Mouse (Mus musculus) liver, embryonic 11.5 days (tissue): ENCODE measurements around the gene Fbxo8. TPM values are rescaled to one million over a fixed set of nuclear protein-coding genes. Genes with fewer than 3 reads are reported as not detected.

Experiments
- ATAC-seq: fragments of 200-750 bp; cut with Nextera tagmentation; replicated peaks from 2 replicates; pipeline ENCODE4 v1.8.0; 2017; ENCODE audit warnings: moderate number of reproducible peaks, mild to moderate bottlenecking, moderate TSS enrichment, moderate library complexity; ENCODE audit not compliant: low FRiP score
- DNase-seq: peaks from one replicate; pipeline ENCODE4 v3.0.0-alpha.2; 2017; ENCODE audit warnings: low spot score
- H3K27ac ChIP-seq: fragments of 300-500 bp; sonication (generic); 2 replicates; pipeline ENCODE4 v1.5.1; 2014; ENCODE audit warnings: mild to moderate bottlenecking, low read depth, low read length, control low read depth
- H3K27me3 ChIP-seq: fragments of 300-500 bp; sonication (generic); replicated peaks from 2 replicates; pipeline ENCODE4 v1.6.1; 2014; ENCODE audit warnings: low read length, mixed read lengths; ENCODE audit not compliant: control insufficient read depth, insufficient read depth
- H3K36me3 ChIP-seq: fragments of 300-500 bp; sonication (generic); 2 replicates; pipeline ENCODE4 v1.6.1; 2014; ENCODE audit warnings: mild to moderate bottlenecking, low read length, moderate library complexity, mixed read lengths; ENCODE audit not compliant: control insufficient read depth, insufficient read depth
- H3K4me1 ChIP-seq: fragments of 300-500 bp; sonication (generic); replicated peaks from 2 replicates; pipeline ENCODE4 v1.6.1; 2014; ENCODE audit warnings: low read length, mixed read lengths; ENCODE audit not compliant: control insufficient read depth, insufficient read depth
- H3K4me2 ChIP-seq: fragments of 300-500 bp; sonication (generic); 2 replicates; pipeline ENCODE4 v1.6.1; 2014; ENCODE audit warnings: mild to moderate bottlenecking, control low read depth, moderate library complexity
- H3K4me3 ChIP-seq: fragments of 300-500 bp; sonication (generic); 2 replicates; pipeline ENCODE4 v1.5.1; 2014; ENCODE audit warnings: low read depth, low read length, control low read depth
- H3K9ac ChIP-seq: fragments of 300-500 bp; sonication (generic); 2 replicates; pipeline ENCODE4 v1.6.1; 2014; ENCODE audit warnings: low read depth, low read length, control low read depth
- H3K9me3 ChIP-seq: fragments of 300-500 bp; sonication (generic); 2 replicates; pipeline ENCODE4 v1.6.1; 2016; ENCODE audit warnings: low read length, inconsistent platforms, mixed read lengths; ENCODE audit not compliant: control insufficient read depth
- WGBS: fragments of 180-500 bp; shearing (Covaris S2); extraction: QIAGEN DNeasy Blood & Tissue Kit; methylation state at CpG from one replicate; pipeline ENCODE4 v1.1.7; 2014; 5-methylcytosine and 5-hydroxymethylcytosine counted together
- polyA plus RNA-seq: library from polyadenylated mRNA; unstranded; fragments of >200 nt; fragmentation: Nextera tagmentation; extraction: Ambion mirVana; gene quantifications from 2 replicates; pipeline ENCODE4 v1.2.1, GENCODE M21; 2014

The Fbxo8 gene
- polyA plus RNA-seq, result 55.4 and 57.2 TPM in 2 replicates

DNA sequence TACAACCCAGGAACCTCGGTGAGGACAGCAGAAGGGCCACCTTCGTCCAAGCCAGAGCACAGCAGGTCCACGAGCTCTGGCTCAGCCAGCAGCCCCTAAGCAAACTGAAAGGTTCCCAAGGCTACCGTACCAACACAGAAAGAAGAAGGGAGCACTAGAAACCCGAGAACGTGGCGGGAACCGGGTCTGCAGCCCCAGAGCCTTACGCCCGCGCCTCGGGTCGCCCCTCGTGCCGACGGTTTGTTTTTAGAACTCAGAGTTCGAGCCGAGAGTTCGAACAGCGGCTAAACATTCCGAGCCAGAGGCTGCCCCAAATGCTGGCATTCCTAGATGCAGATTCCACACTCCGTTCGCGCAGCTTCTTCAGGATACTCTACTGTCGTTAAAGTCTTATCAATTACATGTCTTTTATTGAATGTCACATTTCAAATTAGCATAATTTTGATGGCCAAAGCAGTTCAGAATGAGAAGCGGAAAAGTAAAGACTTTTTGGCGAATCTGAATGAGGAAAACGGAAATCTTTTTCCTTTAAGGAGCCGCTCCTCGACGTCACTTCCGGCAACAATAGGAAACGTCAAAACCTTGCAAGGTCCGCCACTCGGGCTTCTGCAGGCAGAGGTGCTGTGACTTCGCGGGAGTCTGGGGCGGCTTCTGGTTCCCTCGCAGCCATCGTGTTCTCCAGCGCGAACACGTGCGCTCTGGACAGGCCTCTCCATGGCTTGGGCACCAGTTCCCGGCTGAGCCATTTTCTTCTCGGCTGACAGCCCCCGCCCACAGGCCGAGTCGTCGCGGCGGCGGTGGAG, at the start of gene Fbxo8, which contains the start of gene Cep44:
Gene Fbxo8 (plus strand): TSS at position 533 of the 803 bp plus-strand sequence.
Gene Cep44 (minus strand): TSS at position 490 of the 803 bp plus-strand sequence.
- H3K4me3 ChIP-seq, result peak within 1 kb of the TSS; percentile 84
- peak within 1 kb of the TSS; percentile 68 for H3K9ac ChIP-seq
- peak; percentile 80 for DNase-seq
- ATAC-seq, result peak; percentile 83
- no peaks in the 10 kb centered on the region; the same call in 1 of the 2 replicates for H3K36me3 ChIP-seq
- no peaks in the 10 kb centered on the region for H3K27me3 ChIP-seq
- WGBS, result under 1% methylated on average over 53 of the region's 53 CpGs
- peak within 1 kb of the TSS; percentile 29 for H3K27ac ChIP-seq
- H3K4me2 ChIP-seq, result peak within 1 kb of the TSS; percentile 87
- no peaks in the 10 kb centered on the region for H3K9me3 ChIP-seq
- H3K4me1 ChIP-seq, result peaks cover 11% of the 10 kb centered on the region

GRCm38 (mm10) chr8:56501911-56502310, 49.0 kb upstream of the Fbxo8 start:
- Histone ChIP-seq H3K4me3 (no peak overlapping the region), H3K27ac (no peak overlapping the region), H3K9ac (no peak overlapping the region), H3K27me3 (no peaks in the 10 kb centered on the region), H3K36me3 (no peaks in the 10 kb centered on the region), H3K4me2 (no peak overlapping the region), H3K4me1 (no peaks in the 10 kb centered on the region), H3K9me3 (no peaks in the 10 kb centered on the region)
- DNase-seq, result no peak
- no peak for ATAC-seq

GRCm38 (mm10) chr8:56508318-56508951, 42.5 kb upstream of the Fbxo8 start:
- H3K36me3 ChIP-seq, result no peaks in the 10 kb centered on the region
- H3K4me1 ChIP-seq, result no peaks in the 10 kb centered on the region
- no peak overlapping the region for H3K9ac ChIP-seq
- 75% methylated on average over 3 of the region's 3 CpGs for WGBS
- H3K4me3 ChIP-seq, result no peak overlapping the region
- H3K9me3 ChIP-seq, result no peaks in the 10 kb centered on the region
- H3K4me2 ChIP-seq, result no peak overlapping the region
- ATAC-seq (no peak), DNase-seq (no peak)
- H3K27me3 ChIP-seq, result no peaks in the 10 kb centered on the region
- H3K27ac ChIP-seq, result no peak overlapping the region

GRCm38 (mm10) chr8:56508952-56509479, 41.9 kb upstream of the Fbxo8 start:
- no peak overlapping the region for H3K4me3 ChIP-seq
- ATAC-seq, result no peak
- WGBS, result 71% methylated on average over 4 of the region's 4 CpGs

GRCm38 (mm10) chr8:56518848-56519247, 32.0 kb upstream of the Fbxo8 start:
- no peak overlapping the region for H3K4me2 ChIP-seq
- no peak overlapping the region for H3K9ac ChIP-seq
- 79% methylated on average over 6 of the region's 6 CpGs for WGBS

More at GRCm38 (mm10) chr8:56508952-56509479, 41.9 kb upstream of the Fbxo8 start:
- Histone ChIP-seq H3K9ac (no peak overlapping the region), H3K36me3 (no peaks in the 10 kb centered on the region), H3K4me1 (no peaks in the 10 kb centered on the region), H3K27ac (no peak overlapping the region), H3K27me3 (no peaks in the 10 kb centered on the region), H3K9me3 (no peaks in the 10 kb centered on the region), H3K4me2 (no peak overlapping the region)
- DNase-seq, result no peak

GRCm38 (mm10) chr8:56520249-56520648, 30.6 kb upstream of the Fbxo8 start:
- no peak overlapping the region for H3K4me3 ChIP-seq
- no peak for DNase-seq
- H3K27me3 ChIP-seq, result no peaks in the 10 kb centered on the region
- no peak overlapping the region for H3K4me2 ChIP-seq
- 76% methylated on average over 2 of the region's 2 CpGs for WGBS
- no peak for ATAC-seq
- no peaks in the 10 kb centered on the region for H3K36me3 ChIP-seq
- H3K9me3 ChIP-seq, result no peaks in the 10 kb centered on the region
- H3K9ac ChIP-seq, result no peak overlapping the region
- H3K27ac ChIP-seq, result no peak overlapping the region
- H3K4me1 ChIP-seq, result no peaks in the 10 kb centered on the region

More at GRCm38 (mm10) chr8:56518848-56519247, 32.0 kb upstream of the Fbxo8 start:
- ATAC-seq (no peak), DNase-seq (no peak)
- Histone ChIP-seq H3K27me3 (no peaks in the 10 kb centered on the region), H3K9me3 (no peaks in the 10 kb centered on the region), H3K4me3 (no peak overlapping the region), H3K4me1 (no peaks in the 10 kb centered on the region), H3K36me3 (no peaks in the 10 kb centered on the region), H3K27ac (no peak overlapping the region)

GRCm38 (mm10) chr8:56521051-56521450, 29.8 kb upstream of the Fbxo8 start:
- Histone ChIP-seq H3K4me3 (no peak overlapping the region), H3K27ac (no peak overlapping the region), H3K9me3 (no peaks in the 10 kb centered on the region), H3K9ac (no peak overlapping the region), H3K36me3 (no peaks in the 10 kb centered on the region), H3K4me2 (no peak overlapping the region), H3K4me1 (no peaks in the 10 kb centered on the region), H3K27me3 (no peaks in the 10 kb centered on the region)
- 72% methylated on average over 4 of the region's 4 CpGs for WGBS
- ATAC-seq, result no peak
- no peak for DNase-seq

- no peaks in the 10 kb centered on the region for H3K4me1 ChIP-seq
- no peak overlapping the region for H3K9ac ChIP-seq
- no peaks in the 10 kb centered on the region for H3K9me3 ChIP-seq
- no peak overlapping the region for H3K4me3 ChIP-seq
- no peaks in the 10 kb centered on the region for H3K27me3 ChIP-seq
- ATAC-seq, result no peak
- 88% methylated on average over 6 of the region's 6 CpGs for WGBS
- DNase-seq, result no peak
- H3K36me3 ChIP-seq, result no peaks in the 10 kb centered on the region
- no peak overlapping the region for H3K4me2 ChIP-seq
- H3K27ac ChIP-seq, result no peak overlapping the region
Observed at GRCm38 (mm10) chr8:56528869-56529268, 22.0 kb upstream of the Fbxo8 start.
